8 mouse cellular contexts compared by ENCODE assay signal in genomic region chr8:75212631-75213306, GRCm38 (mm10). TPM values are rescaled to one million over a fixed set of nuclear protein-coding genes. Genes with fewer than 3 reads are reported as not detected.
DNase-seq lines count a peak whose midpoint lies in the region; ATAC-seq lines count a peak whose summit lies in the region.
"Had no signal": no experiment of that assay in that cellular context is flagged by ENCODE, and none has a peak within 500 bp of the region (broad histone marks: within the 10 kb centered on the region; RNA-seq: fewer than 3 reads in every experiment).

No protein-coding gene starts in this region.

- no peaks in the 10 kb centered on the region for H3K36me3 ChIP-seq in forebrain, embryonic 11.5 days (ENCODE audit: control insufficient read depth, insufficient read depth, low read length)
- H3K36me3 ChIP-seq in heart, embryonic 15.5 days = no peaks in the 10 kb centered on the region
- H3K36me3 ChIP-seq in liver, embryonic 12.5 days = no peaks in the 10 kb centered on the region
- no peaks in the 10 kb centered on the region for H3K36me3 ChIP-seq in stomach, embryonic 14.5 days (ENCODE audit: control insufficient read depth, insufficient read depth, low read length)

- H3K4me1 ChIP-seq in forebrain, embryonic 11.5 days (replicated peaks; ENCODE audit: control insufficient read depth, insufficient read depth, low read length) = peaks cover 5% of the 10 kb centered on the region; the same call in 1 of the 2 replicates
- H3K4me1 ChIP-seq in heart, embryonic 15.5 days (replicated peaks) = peaks cover 26% of the 10 kb centered on the region
- peaks cover 14% of the 10 kb centered on the region for H3K4me1 ChIP-seq in liver, embryonic 12.5 days
- H3K4me1 ChIP-seq in stomach, embryonic 14.5 days (ENCODE audit: control insufficient read depth, insufficient read depth, low read length) = peaks cover 7% of the 10 kb centered on the region; the same call in 1 of the 2 replicates

- H3K4me3 ChIP-seq in forebrain, embryonic 11.5 days (ENCODE audit: low read depth, low read length) = peak overlapping the region; percentile 43
- peak overlapping the region; percentile 55 for H3K4me3 ChIP-seq in heart, embryonic 15.5 days
- H3K4me3 ChIP-seq in liver, embryonic 12.5 days = peak overlapping the region; percentile 50
- H3K4me3 ChIP-seq in stomach, embryonic 14.5 days (ENCODE audit: low read depth, low read length) = peak overlapping the region; percentile 45
- H3K4me3 ChIP-seq: myocyte had no signal

- DNase-seq in c-Kit-positive CD71-negative TER-119-negative erythroid progenitor cells, embryonic 14.5 days (ENCODE audit: low read depth) = peak; percentile 39
- peak; percentile 91 for DNase-seq in forebrain, embryonic 11.5 days (ENCODE audit: low spot score)
- peak; percentile 94 for DNase-seq in kidney, postnatal 10 days
- peak; percentile 86 for DNase-seq in neural tube, embryonic 10.5 days (ENCODE audit: extremely low spot score, low spot score)

- H3K9ac ChIP-seq in forebrain, embryonic 11.5 days (ENCODE audit: low read length) = peak overlapping the region; percentile 43
- peak overlapping the region; percentile 42 for H3K9ac ChIP-seq in heart, embryonic 15.5 days
- H3K9ac ChIP-seq in liver, embryonic 12.5 days = no peak overlapping the region
- no peak overlapping the region; the same call in 1 of the 2 replicates for H3K9ac ChIP-seq in stomach, embryonic 14.5 days (replicated peaks; ENCODE audit: low read depth, low read length)

- H3K4me2 ChIP-seq in forebrain, embryonic 11.5 days (ENCODE audit: low read depth, low read length, severe bottlenecking) = peak overlapping the region; percentile 95
- peak overlapping the region; percentile 95 for H3K4me2 ChIP-seq in heart, embryonic 15.5 days
- peak overlapping the region; percentile 74 for H3K4me2 ChIP-seq in liver, embryonic 12.5 days
- H3K4me2 ChIP-seq in stomach, embryonic 14.5 days (replicated peaks; ENCODE audit: low read depth, low read length) = peak overlapping the region; percentile 94

- peaks cover 40% of the 10 kb centered on the region for H3K27me3 ChIP-seq in forebrain, embryonic 11.5 days (ENCODE audit: control insufficient read depth, insufficient read depth, low read length)
- peaks cover 55% of the 10 kb centered on the region for H3K27me3 ChIP-seq in heart, embryonic 15.5 days
- H3K27me3 ChIP-seq in liver, embryonic 12.5 days (replicated peaks) = peaks cover 92% of the 10 kb centered on the region
- H3K27me3 ChIP-seq in stomach, embryonic 14.5 days (ENCODE audit: control insufficient read depth, insufficient read depth, low read length) = peaks cover 24% of the 10 kb centered on the region; the same call in 1 of the 2 replicates

- peak; percentile 95 for ATAC-seq in forebrain, embryonic 11.5 days (replicated peaks; ENCODE audit: low FRiP score)
- ATAC-seq in heart, embryonic 15.5 days (replicated peaks; ENCODE audit: insufficient number of reproducible peaks, insufficient read depth, low FRiP score, low read depth) = peak; percentile 81
- ATAC-seq in liver, embryonic 12.5 days = peak; percentile 82
- ATAC-seq in stomach, embryonic 14.5 days (ENCODE audit: insufficient number of reproducible peaks, insufficient read depth, low FRiP score, low read depth) = peak; percentile 90

- H3K27ac ChIP-seq in forebrain, embryonic 11.5 days (ENCODE audit: low read depth, low read length) = no peak overlapping the region
- no peak overlapping the region for H3K27ac ChIP-seq in heart, embryonic 15.5 days
- H3K27ac ChIP-seq in liver, embryonic 12.5 days = no peak overlapping the region
- H3K27ac ChIP-seq in stomach, embryonic 14.5 days (ENCODE audit: low read length) = no peak overlapping the region

- no peaks in the 10 kb centered on the region for H3K9me3 ChIP-seq in forebrain, embryonic 11.5 days (ENCODE audit: control insufficient read depth, low read length)
- H3K9me3 ChIP-seq in heart, embryonic 15.5 days (replicated peaks) = no peaks in the 10 kb centered on the region
- H3K9me3 ChIP-seq in liver, embryonic 12.5 days (replicated peaks) = no peaks in the 10 kb centered on the region
- H3K9me3 ChIP-seq in stomach, embryonic 14.5 days (ENCODE audit: control insufficient read depth, low read depth, low read length) = no peaks in the 10 kb centered on the region

- WGBS in forebrain, embryonic 11.5 days = under 1% methylated on average over 62 of the region's 63 CpGs
- 1% methylated on average over 59 of the region's 63 CpGs for WGBS in heart, embryonic 15.5 days
- WGBS in liver, embryonic 12.5 days (ENCODE audit: insufficient replicate concordance) = under 1% methylated on average over 63 of the region's 63 CpGs
- under 1% methylated on average over 56 of the region's 63 CpGs for WGBS in stomach, embryonic 14.5 days

RNA-seq across cellular contexts. Expression of gene Rasd2, which starts 1.0 kb away (rescaled TPM):
- polyA plus RNA-seq in forebrain, embryonic 11.5 days (2014; fragmentation: Nextera tagmentation; extraction: Ambion mirVana) = not detected in 2 replicates
- 0.62 and 0.91 TPM in 2 replicates for polyA plus RNA-seq in heart, embryonic 15.5 days (2015; fragmentation: Nextera tagmentation; extraction: Ambion mirVana)
- 0.07 and 0.10 TPM in 2 replicates for polyA plus RNA-seq in liver, embryonic 12.5 days (2016; fragmentation: Nextera tagmentation; extraction: Ambion mirVana)
- 2.6 and 2.7 TPM in 2 replicates for polyA plus RNA-seq in stomach, embryonic 14.5 days (2014; fragmentation: Nextera tagmentation; extraction: Ambion mirVana)
- polyA plus RNA-seq: myocyte had no signal

Comparison
In these comparisons a context has a peak if more than half of its experiments do, and no peak if none do; other contexts are left out.
1. DNase-seq: peak in every context shown above with its lines; median percentile 94 in kidney, postnatal 10 days; 91 in forebrain, embryonic 11.5 days; 86 in neural tube, embryonic 10.5 days; 39 in c-Kit-positive CD71-negative TER-119-negative erythroid progenitor cells, embryonic 14.5 days.
2. H3K9ac ChIP-seq: peak in forebrain, embryonic 11.5 days (single experiment) and heart, embryonic 15.5 days (single experiment); none in liver, embryonic 12.5 days (single experiment) and stomach, embryonic 14.5 days (single experiment).
3. Peak in every context shown above with its lines, with median percentiles within 50 percentile points of each other: ATAC-seq, H3K4me2 ChIP-seq and H3K4me3 ChIP-seq.